Mouse (Mus musculus) layer of hippocampus, postnatal 10 days (tissue): Measurements from ENCODE around the gene Cdh15. TPM values are rescaled to one million over a fixed set of nuclear protein-coding genes. Genes with fewer than 3 reads are reported as not detected.

Experiments used
- DNase-seq, 2 experiments: peaks; one replicate each; pipeline ENCODE4 v3.0.0; 2021; ENCODE audit warnings: low spot score in 2 of 2
- long read RNA-seq: library from polyadenylated mRNA; stranded (forward); transcript quantifications from one replicate; pipeline ENCODE4 v2.0.0, GENCODE M21; 2023
- total RNA-seq, 2 experiments: library from RNA; stranded (reverse); gene quantifications; 2 replicates each; pipeline ENCODE4 v1.2.3; 2021

Cdh15 gene
- total RNA-seq: 1 to 10 TPM; 1.5 TPM
- long read RNA-seq, partial matches to known transcripts: 6 of 6 reads
- long read RNA-seq, other reads (novel, unspliced or antisense): 0 of 6 reads

DNA sequence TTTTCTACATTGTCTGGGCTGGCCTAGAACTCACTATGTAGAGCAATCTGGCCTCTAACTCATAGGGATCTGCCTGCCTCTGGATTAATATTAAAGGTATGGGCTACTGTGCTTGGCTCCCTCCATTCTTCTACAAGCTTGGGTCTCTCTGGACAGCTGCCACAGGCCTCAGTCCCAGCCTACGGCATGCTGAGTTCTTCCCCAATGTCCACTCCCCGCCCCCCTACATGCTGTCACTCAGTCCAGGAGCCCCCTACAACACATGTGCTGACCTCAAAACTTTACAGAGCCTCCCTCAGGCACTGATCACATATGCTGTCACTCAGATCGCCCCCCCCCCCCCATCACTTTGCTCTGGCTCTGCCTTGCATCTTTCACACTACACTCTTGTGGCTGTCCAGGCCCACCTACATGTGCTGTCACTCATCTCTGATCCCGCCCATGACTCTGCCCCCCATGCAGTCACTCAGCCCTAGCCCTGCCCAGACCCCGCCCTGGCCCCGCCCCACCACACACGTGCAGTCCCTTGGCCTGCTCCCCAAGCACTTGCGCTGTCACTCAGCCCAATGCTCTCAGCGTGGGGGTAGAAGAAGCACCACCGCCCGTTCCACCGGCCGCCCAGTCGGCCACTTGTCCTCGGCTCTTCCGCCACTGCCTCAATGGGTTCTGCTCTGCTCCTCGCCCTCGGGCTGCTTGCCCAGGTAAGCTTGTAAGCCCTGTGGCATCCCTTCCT lies at the start of gene Cdh15:
Gene Cdh15, plus strand, starts transcription at position 138 of the 733 bp plus-strand sequence.
- peak; percentile 51 to 61 for DNase-seq

DNA sequence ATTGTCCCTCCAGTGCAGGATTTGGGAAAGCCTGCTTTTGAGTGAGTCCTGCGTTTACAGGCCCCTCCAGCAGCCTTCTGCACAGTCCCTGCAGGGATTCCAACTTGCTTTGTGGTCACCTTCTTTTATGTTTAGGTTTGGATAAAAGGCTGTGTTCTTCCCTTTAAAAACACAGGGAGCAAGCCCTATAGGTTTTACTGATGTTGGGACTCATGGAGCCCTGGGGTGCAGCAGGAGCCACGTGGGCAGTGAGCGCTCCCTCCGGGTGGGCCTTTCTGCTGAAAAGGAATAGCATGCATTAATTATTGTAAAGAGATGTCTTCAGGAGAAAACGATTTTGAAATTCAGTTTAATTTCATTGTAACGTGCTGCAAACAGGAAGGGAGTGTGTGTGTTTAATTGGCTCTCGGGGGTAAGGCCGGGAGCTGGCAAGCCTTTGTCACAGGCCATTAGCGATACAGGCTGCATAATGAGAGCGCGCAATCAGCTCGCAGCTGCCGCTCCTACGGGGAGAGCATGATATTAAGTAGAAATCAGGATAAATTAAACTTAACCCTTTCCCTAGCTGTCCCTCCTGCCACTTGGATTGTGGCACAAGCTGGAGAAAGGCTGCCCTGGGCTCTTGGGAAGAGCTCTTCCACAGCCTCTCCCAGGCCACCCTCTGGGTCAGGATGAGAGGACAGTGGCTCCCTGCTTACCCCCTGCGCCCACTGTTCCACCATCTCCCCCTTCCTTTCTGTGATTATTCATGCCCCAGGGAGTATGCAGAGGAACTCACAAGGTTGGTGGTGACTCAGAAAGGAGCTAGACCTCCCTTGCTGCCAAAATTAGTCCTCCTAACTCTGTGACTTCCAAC lies 43.6 kb upstream of the Cdh15 start:
- peak in 1 of 2 experiments; percentile 41 for DNase-seq

DNA sequence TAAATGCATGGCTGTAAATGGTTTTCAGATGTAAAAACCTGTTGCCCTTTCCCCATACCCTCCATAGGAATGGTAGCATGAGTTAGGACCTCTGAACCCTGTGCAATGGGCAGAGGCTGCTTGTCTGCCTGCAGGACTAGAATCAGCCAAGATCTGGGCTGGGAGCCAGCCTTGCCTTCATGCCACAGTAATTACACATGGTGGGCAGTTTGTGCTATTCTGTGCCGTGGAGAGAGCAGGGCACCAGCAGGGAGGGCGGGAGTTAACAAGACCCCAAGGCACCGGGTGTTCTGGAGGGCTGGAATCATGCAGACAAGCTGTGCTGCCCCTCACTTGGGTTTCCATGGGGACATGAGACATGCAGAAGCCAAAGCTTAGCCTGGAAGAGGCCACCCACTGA lies 42.4 kb upstream of the Cdh15 start:
- peak; percentile 56 to 61 for DNase-seq

- DNase-seq: peak in 1 of 2 experiments; percentile 25
Observed at GRCm38 (mm10) chr8:122806956-122807538, 40.7 kb upstream of the Cdh15 start.

DNA sequence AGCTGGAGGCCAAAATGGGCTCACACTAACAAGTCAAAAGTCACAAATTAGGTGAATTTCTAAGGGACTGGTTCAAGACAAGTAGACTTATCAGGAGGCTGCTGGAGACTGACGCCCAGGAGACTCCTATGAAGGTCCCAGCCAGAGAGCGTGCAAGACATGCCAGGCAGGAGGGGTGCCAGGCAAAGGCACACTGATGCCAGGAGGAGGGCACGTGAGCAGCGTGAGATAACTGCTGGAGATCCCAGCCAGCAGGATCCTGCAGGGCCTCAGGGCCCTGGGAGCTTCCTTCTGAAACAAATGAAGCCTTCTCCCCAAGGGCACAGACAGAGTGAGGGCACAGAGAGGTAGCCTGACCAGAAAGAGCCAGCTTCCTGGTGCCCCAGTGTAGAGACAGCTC lies 39.9 kb upstream of the Cdh15 start:
- DNase-seq: peak in 1 of 2 experiments; percentile 30

DNA sequence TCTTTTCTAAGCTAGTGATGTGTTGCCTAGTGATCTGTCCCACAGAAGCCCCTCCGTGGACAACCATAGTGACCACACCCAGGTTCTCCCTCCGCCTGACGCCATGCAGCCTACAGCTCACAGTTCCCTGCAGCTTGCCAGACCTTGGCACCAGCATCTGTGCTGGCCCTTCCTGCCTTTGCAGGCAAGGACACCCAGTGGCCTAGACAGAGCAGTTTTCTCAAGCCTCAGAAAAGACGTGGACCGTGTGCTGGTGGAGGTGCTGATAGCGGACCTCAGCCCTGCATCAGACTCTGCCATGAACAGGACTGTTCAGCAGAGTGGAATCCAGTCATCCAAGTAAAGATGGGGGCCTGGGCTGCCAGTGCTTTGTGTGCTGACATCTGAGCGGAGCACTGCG lies 37.4 kb upstream of the Cdh15 start:
- no peak for DNase-seq

DNA sequence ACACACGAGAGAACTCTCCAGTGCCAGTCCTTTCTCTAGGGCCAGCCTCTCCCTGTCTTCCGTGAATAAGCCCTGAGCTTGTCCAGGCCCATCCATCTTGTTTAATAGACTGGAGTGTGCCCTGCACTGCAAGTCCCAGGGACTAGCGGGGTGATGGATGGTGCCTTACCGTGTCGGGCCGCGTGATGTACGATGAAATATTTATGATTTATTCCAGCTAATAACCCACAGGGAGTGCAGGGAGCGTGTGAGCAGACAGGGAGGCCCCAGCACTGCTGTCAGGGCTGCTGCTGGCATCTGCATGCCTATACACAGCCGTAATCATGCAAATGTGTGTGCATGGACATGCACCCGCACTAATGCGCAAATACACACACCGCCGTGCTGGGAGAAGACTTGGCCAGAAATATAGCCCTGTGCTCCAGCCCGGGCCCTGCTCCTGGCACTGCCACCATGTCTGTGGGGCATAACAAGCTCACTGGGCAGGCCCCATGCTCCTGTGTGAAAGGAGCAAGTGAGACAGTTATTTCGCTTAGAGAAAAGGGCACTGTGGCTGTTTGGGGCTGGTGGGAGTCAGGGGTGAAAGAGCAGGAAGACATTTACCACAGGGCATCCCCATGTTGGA lies 35.8 kb upstream of the Cdh15 start:
- DNase-seq: peak in 1 of 2 experiments; percentile 16

DNA sequence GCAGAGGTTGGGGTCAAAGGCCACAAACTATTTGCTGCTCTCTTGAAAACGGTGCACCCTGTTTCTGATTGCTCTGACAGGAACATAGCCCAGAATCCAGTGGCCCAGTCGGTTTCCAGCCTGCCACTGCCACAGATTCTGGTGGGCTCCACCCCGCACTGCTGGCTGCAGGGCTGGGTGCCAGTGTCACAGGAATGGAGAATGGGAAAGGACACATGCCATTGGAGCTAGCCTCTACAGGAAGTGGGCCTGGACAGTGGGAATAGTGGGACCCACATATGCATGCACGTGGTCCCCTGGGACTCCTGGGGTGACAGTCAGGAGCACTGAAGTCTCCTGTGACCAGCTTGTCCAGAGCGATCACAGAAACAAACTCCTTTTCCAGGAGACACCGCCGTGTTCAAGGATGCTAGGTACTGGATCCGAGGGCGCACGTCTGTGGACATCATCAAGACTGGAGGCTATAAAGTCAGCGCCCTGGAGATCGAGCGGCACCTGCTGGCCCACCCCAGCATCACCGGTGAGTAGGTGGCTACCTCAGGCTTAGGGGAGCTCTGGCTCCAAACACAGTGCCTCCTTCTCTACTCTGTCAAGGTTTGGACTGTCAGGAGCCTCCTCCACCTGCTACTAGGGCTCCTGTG lies 35.0 kb upstream of the Cdh15 start:
- peak in 1 of 2 experiments; percentile 27 for DNase-seq

DNA sequence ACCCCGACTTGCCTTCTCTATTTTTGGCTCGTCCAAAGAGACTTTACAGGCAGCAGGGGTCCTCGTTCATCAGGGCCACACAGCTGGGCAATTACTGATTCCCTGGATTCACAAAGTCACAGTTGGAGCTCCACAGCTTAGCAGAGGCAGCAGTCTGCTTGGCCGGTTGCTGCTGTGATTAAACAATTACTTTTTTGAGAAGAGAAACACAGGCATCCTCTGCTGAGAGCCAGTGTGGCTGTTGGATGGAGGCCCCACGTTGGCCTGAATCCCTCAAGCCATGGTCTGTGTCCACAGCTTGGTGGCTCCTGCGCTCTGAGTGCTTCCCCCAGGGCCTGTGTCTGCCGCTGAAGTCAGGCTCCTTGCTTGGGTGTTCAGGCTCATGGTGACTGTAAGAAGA lies 33.2 kb upstream of the Cdh15 start:
- peak; percentile 48 to 51 for DNase-seq

GRCm38 (mm10) chr8:122816965-122817364 lies 30.8 kb upstream of the Cdh15 start:
- no peak for DNase-seq

- DNase-seq: no peak
Observed at GRCm38 (mm10) chr8:122817724-122818496, 29.9 kb upstream of the Cdh15 start.

- no peak for DNase-seq
Observed at GRCm38 (mm10) chr8:122819776-122820175, 28.0 kb upstream of the Cdh15 start.

GRCm38 (mm10) chr8:122824571-122824970 lies 23.2 kb upstream of the Cdh15 start:
- DNase-seq: no peak

- no peak for DNase-seq
Observed at GRCm38 (mm10) chr8:122824986-122825385, 22.8 kb upstream of the Cdh15 start.

DNA sequence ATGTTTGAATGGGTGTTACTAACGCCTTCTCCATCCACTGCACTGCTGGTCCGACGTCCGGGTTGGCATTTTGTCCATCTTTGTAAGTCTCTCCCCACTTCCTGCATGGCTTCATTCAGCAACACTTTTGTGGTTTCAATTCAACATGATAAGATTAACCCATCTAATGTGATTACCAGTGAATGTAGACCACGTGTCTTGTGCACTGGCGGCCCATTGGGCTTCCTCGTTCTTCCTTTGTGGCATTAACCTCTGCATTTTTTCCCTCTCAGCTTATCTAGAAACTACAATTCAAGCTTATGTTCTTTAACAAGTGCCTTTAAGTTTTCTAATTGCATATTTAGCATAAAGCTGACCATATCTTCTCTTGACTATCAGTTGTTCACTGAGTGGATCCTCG lies 22.4 kb upstream of the Cdh15 start:
- no peak for DNase-seq

- DNase-seq: no peak
Observed at GRCm38 (mm10) chr8:122829396-122829795, 18.4 kb upstream of the Cdh15 start.

GRCm38 (mm10) chr8:122830349-122831061 lies 17.3 kb upstream of the Cdh15 start:
- peak; percentile 98 to 99 for DNase-seq

DNA sequence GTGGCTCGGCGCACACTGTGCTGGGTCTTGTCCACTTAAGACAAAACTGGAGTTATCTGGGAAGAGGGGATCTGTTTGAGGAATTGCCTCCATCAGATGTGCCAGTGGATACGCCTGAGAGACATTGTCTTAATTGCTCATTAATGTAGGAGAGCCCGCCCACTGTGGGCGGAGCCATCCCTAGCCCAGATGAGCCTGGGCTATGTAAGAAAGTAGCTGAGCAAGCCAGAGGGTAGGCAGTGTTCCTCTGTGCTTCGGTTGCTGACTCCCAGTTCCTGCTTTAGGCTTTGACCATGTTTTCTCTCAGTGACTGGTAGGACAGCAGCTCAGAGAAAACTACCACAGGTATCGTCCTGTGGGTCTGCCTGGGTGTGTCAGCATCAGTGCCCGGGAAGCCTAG lies 13.3 kb upstream of the Cdh15 start:
- no peak for DNase-seq

DNA sequence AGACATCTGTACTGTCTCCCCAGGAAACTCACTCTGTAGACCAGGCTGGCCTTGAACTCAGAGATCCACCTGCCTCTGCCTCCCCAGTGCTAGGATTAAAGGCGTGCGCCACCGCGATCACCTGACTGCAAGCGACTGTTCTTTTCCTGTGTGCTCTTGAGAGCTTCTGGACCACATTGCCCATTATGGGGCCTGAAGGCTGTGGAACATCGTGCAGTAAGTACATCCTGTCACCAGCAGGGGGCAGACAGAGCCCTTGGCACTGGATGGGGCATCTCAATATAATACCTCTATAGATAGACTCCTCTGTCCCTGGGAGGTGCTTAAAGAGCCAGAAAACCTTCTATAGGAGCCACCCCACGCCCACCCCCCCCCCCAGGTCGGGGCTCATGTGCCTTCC lies 12.8 kb upstream of the Cdh15 start:
- peak; percentile 77 to 83 for DNase-seq
